Mouse (Mus musculus): Measurements from ENCODE around the gene Lct.
A peak's percentile ranks its signal among the peaks of the same experiment; 100 is the strongest.
"Not testable (repeated sequence)": the region's sequence is repeated elsewhere in the genome, so short reads cannot be mapped to it uniquely, and the experiment has no call there.

Lct gene

DNA sequence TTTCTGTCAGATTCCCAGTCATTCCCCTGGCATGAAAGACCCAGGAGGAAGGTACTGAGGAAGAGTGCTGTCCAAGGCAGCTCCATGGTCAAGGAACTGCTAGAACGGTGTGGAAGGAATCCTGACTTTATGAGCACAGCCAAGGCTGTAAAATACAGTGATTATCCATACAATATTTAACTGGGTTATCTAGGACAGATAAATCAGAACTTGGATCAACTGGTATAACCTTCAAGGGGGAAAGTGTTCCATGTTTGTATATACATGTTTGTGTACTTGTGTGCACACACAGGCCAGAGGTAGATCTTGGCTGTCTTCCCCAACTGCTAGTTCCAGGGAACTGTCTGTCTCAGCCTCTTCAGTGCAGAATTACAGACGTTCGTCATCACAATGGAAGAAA lies at the start of gene Lct:
Gene Lct, minus strand, starts transcription at position 101 of the 400 bp plus-strand sequence.
- DNase-seq = no peak

DNA sequence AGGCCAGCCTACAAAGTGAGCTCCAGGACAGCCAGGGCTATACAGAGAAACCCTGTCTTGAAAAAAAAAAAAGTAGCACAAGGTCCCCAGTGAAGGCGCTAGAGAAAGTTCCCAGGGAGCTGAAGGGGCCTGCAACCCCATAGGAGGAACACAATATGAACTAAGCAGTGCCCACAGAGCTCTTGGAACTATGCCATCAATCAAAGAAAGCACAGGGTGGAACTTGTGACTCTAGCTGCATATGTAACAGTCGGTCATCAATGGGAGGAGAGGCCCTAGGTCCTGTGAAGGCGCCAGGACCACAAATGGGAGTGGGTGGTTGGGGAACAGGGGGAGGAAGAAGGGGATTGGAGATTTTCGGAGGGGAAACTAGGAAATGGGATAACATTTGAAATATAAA lies 48.7 kb upstream of the Lct start:
- no peak for DNase-seq

DNA sequence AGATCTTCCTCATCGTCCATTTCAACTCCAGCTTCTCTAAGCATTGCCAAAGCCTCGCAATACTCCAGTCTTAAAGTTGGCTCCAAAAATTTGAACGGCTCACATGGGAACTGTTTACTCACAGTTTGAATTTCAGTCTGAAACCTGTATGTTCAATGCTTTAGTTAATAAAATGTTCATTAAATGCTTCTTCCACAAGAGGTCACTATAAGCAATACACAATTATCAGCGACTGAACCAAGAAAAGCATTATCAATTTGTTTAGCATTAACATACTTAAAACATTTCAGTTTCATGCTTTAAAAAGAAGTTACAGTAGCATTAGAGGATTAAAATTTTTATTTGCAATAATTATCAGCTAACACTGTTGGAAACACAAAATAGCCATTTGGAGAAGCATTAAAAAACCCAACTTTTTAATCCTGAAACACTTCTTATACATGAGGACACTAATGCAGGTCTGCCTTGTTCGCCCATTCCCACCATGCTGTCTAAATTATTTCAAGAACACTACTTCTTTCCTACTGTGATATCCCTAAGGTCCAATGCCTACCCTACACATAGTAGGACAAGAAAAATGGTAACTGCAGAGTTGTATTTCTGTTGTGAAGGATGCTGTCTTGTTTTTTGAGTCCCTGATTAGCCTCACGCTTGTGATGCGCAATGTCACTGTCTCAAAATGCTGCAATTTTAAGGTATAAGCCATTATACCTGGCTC lies 44.2 kb upstream of the Lct start:
- DNase-seq = no peak

DNA sequence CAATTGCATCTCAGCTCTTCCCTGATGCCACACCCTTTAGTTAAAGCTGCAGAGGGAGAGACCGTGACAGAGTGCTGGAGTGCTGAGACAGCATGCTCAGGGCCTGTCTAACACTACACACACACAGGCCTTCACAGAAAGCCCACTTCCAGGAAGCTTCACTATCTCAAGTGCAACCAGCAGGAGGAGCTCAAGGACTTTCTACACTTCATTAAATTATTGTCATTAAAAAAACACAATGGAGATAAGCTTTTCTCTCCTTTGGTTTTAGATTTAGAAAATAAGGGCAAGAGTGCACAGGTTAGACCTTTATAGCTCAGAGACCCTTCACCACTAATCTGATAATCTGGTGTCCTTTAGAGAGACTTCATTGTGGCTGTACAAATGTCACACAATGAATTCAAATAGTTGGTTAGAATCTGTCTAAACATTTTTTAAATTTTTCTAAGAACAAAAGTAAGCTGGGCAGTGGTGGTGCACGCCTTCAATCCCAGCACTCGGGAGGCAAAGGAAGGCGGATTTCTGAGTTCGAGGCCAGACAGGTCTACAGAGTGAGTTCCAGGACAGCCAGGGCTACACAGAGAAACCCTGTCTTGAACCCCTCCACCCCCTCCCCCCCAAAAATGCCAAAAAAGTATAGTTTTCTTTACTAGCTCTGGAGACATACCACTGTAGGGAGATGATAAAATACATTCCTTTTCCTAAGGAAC lies 40.8 kb upstream of the Lct start:
- DNase-seq = peak; percentile 68 to 71

GRCm38 (mm10) chr1:128360601-128361000 lies 32.5 kb upstream of the Lct start:
- DNase-seq = no peak

DNA sequence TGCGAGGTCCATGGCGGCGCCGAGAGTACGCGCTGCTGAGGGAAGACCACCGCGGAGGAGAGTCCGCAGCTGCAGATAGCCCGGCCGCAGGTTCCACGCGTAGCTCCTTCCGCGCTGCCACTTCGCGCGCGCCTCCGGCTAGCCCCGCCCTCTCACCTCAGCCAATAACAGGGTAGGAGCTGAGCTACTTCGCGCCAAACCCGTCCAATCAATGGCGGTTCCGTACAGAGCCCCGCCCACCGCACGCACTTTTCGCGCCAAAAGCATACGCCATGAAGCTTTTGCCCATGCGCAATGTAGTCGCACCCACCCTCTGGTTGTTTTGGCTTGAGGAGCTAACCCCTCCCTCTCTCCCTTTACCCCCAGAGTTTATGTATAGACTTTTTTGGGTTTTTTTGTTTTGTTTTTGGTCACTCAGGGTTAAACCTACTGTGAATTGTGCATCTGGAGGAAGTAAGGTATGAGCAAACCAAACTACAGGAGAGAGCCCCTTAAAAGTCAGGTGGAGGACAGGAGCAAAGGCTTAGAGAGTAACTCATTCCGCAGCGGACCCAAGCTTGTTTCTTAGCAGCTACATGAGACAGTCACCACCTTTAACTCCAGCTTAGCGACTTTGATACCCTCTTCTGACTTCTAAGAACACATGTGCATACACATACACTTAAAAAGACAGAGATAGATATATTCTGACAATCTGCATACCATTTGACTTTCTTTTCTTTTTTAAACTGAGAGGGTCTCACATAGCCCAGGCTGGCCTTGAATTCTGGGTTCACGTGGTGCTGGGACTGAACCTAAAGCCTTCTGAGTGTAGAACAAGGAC lies 31.6 kb upstream of the Lct start, which contains the start of gene Mcm6:
Gene Mcm6, minus strand, starts transcription at position 111 of the 823 bp plus-strand sequence.
- peak; percentile 97 to 98 for DNase-seq

- no peak for DNase-seq
Measured at GRCm38 (mm10) chr1:128358916-128359553, 30.9 kb upstream of the Lct start.

- no peak for DNase-seq
Measured at GRCm38 (mm10) chr1:128358276-128358675, 30.2 kb upstream of the Lct start.

GRCm38 (mm10) chr1:128357452-128357851 lies 29.3 kb upstream of the Lct start:
- no peak for DNase-seq

GRCm38 (mm10) chr1:128353092-128353491 lies 25.0 kb upstream of the Lct start:
- no peak for DNase-seq

- no peak for DNase-seq
Measured at GRCm38 (mm10) chr1:128344232-128344631, 16.1 kb upstream of the Lct start.

- no peak for DNase-seq
Measured at GRCm38 (mm10) chr1:128337708-128338320, 9.7 kb upstream of the Lct start.

DNA sequence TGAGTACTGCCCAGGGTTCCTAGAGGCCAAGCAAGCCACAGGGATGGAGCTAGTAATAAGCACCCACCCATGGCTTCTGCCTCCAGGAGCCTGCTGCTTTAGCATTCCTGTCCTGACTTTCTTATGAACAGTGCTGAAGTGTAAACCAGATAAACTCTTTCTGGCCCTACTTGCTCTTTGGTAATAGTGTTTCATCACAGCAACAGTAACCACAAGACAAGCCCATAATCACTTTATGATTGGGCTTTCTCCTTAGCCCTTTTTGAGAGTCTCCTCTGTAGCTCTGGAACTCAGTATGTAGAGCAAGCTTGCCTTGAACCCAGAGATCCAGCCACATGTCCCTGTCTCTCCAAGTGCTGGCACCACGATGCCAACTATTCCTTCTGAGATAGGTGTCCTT lies 2.2 kb upstream of the Lct start:
- DNase-seq = no peak

GRCm38 (mm10) chr1:128327165-128327564 lies 953 bp downstream of the Lct start:
- no peak for DNase-seq

- no peak for DNase-seq
Measured at GRCm38 (mm10) chr1:128324776-128325175, 3.3 kb downstream of the Lct start.

DNA sequence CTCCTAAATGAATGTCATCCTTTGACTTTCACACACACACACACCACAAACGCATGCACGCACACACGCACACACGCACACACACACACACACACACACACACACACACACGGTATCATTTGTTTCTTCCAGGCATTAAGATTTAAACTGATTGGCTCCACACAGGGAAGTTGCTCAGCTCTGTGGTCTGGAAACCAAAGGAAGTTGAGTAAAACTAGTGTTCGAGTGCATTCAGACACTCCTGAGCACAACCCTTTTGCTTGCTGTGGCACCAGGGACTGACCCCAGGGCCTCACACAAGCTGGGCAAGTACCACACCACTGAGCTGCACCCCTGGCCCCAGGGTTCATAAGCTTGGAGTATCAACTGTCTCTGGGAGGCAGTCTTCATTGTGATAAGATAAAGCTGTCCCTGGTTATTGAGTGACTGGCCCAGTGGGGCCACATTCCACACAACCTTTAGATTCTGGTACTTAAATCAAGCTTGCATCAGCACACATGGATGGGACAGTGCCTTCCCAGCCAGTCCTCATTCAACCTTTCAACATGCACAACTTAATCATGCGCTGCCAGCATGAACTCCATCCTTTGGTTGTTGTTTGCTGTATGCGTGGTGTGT lies 5.0 kb downstream of the Lct start:
- DNase-seq = no peak

DNA sequence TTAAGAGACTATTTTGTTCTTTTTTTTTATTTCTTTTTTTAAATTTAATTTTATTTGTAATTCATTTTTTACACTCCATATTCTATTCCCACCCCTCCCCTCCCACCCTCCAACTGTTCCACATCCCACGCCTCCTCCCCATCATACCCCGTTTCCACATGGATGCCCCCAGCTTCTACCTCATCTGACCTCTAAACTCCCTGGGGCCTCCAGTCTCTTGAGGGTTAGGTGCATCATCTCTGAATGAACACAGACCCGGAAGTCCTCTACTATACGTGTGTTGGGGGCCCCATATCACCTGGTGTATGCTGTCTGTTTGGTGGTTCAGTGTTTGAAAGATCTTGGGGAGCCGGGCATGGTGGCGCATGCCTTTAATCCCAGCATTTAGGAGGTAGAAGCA lies 8.9 kb downstream of the Lct start:
- DNase-seq = not testable (repeated sequence)

GRCm38 (mm10) chr1:128314665-128315064 lies 13.5 kb downstream of the Lct start:
- DNase-seq = no peak

- no peak for DNase-seq
Measured at GRCm38 (mm10) chr1:128309043-128309442, 19.1 kb downstream of the Lct start.

DNA sequence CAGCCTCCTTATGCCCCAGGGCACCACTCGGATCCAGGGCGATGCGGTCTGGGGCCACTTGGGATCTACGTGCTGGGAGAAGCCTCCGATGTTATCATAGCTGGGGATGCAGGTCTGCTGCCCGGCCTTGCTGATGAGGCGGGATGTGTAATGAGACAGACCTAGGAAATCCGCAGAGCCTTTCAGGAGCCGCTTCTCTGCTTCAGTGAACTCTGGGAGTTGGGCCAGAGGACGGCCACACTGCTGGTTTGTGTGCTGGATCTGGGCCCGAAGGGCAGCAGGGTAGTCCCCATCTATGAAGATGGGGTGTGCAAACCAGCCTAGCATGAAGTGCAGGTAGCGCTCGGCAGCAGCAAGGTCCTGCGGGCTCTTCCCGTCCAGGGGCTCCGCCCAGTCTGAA lies 24.2 kb downstream of the Lct start:
- DNase-seq = peak; percentile 42 to 54

- DNase-seq = peak; percentile 14 to 28
Measured at GRCm38 (mm10) chr1:128295717-128296528, 32.2 kb downstream of the Lct start.
